Mouse (Mus musculus) adrenal gland, adult 8-10 months (tissue): ENCODE measurements around the gene 4933406M09Rik. TPM values are rescaled to one million over a fixed set of nuclear protein-coding genes. Genes with fewer than 3 reads are reported as not detected.

Source experiments
- DNase-seq: peaks from one replicate; pipeline ENCODE4 v3.0.0; 2022
- total RNA-seq, 4 experiments: library from RNA; stranded (reverse); gene quantifications; 2 replicates each; pipeline ENCODE4 v1.2.4; 2022

Gene 4933406M09Rik
- total RNA-seq, 4 experiments from 2014 or later = not detected

DNA sequence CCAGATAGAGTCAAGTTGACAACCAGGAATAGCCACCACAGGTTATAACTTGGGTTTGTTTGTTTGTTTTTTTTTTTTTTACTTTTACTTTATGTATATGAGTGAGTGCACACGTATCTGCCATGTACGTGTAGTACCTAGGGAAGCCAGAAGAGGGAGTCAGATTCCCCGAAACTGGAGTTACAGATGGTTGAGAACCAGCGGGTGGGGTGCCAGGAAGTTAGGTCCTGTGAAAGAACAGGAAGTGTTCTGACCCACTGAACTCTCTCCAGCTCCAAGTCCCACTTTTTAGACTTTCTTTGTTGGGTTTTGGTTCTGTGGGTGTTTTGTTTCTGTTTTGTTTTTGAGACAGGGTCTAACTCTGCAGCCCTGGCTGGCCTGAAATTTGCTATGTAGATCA lies 49.7 kb downstream of the 4933406M09Rik start:
- DNase-seq = no peak

DNA sequence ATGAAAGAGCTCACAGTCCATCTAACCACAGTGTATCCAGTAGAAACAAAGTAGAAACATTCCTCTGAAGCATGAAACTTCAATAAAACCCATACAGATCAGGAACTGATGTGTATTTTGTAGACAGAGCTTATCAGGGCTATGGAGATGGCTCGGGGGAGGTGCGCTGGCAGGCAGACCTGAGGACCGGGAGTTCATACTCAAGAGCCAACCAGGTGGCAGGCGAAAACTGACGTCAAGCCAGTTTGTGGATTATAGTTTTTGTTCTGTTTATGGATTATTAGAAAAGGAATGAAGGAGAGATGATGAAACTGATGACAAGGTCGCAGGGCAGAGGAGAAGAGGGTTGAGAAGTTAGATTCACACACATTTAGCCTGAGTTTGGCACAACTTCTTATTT lies 54.7 kb downstream of the 4933406M09Rik start:
- DNase-seq = no peak

Other genes starting within 250 kb of the 4933406M09Rik start
- 1 to 10 TPM in 3 of 4 experiments, under 1 TPM in 1; 0.74 to 1.6 (median 1.3) TPM for gene Chil1, start 203.8 kb upstream of the 4933406M09Rik start, total RNA-seq
- gene Mybph, start 192.5 kb upstream of the 4933406M09Rik start, total RNA-seq = under 1 TPM in 2 of 4 experiments, not detected in 2; 0.17 to 0.24 TPM
- gene Adora1, start 150.5 kb upstream of the 4933406M09Rik start, total RNA-seq = 100 to 1,000 TPM; 162 to 296 (median 242) TPM
- gene Myog, start 96.0 kb upstream of the 4933406M09Rik start, total RNA-seq = not detected
- gene Ppfia4, start 53.0 kb upstream of the 4933406M09Rik start, total RNA-seq = 1 to 10 TPM; 1.6 to 2.6 (median 2.0) TPM
- gene Tmem183a, start 24.0 kb upstream of the 4933406M09Rik start, total RNA-seq = 10 to 100 TPM; 39.2 to 61.6 (median 49.4) TPM
- 10 to 100 TPM; 34.8 to 55.8 (median 42.2) TPM for gene Cyb5r1, start 19.6 kb downstream of the 4933406M09Rik start, total RNA-seq
- gene Adipor1, start 29.4 kb downstream of the 4933406M09Rik start, total RNA-seq = 100 to 1,000 TPM; 123 to 151 (median 129) TPM
- 10 to 100 TPM; 24.2 to 32.8 (median 26.4) TPM for gene Klhl12, start 69.6 kb downstream of the 4933406M09Rik start, total RNA-seq
- 10 to 100 TPM; 25.4 to 34.9 (median 30.4) TPM for gene Rabif, start 108.7 kb downstream of the 4933406M09Rik start, total RNA-seq
- not detected for gene Mgat4e, start 163.7 kb downstream of the 4933406M09Rik start, total RNA-seq
- gene Kdm5b, start 174.2 kb downstream of the 4933406M09Rik start, total RNA-seq = 10 to 100 TPM; 45.9 to 65.0 (median 52.6) TPM